Comparison of ENCODE assay signal across 10 mouse cellular contexts in genomic region chr2:29426684-29427083, GRCm38 (mm10).
DNase-seq lines count a peak whose midpoint lies in the region; ATAC-seq lines count a peak whose summit lies in the region.
"Had no signal": no experiment of that assay in that cellular context is flagged by ENCODE, and none has a peak within 500 bp of the region (broad histone marks: within the 10 kb centered on the region; RNA-seq: fewer than 3 reads in every experiment).

No protein-coding gene starts in this region.

- H3K4me2 ChIP-seq in forebrain, embryonic 14.5 days (ENCODE audit: low read length): no peak overlapping the region
- H3K4me2 ChIP-seq: liver, embryonic 12.5 days; neural tube, embryonic 12.5 days had no signal

- no peaks in the 10 kb centered on the region for H3K9me3 ChIP-seq in forebrain, embryonic 14.5 days (replicated peaks; ENCODE audit: control insufficient read depth, low read length)
- H3K9me3 ChIP-seq: liver, embryonic 12.5 days; neural tube, embryonic 12.5 days had no signal

- no peak for ATAC-seq in forebrain, embryonic 14.5 days
- no peak for ATAC-seq in megakaryocyte progenitor cell, adult 5-6 weeks (replicated peaks; ENCODE audit: poor library complexity)
- ATAC-seq: liver, embryonic 12.5 days had no signal

- WGBS in forebrain, embryonic 14.5 days: 74% methylated on average over 3 of the region's 3 CpGs

- H3K9ac ChIP-seq in forebrain, embryonic 14.5 days (ENCODE audit: low read length): no peak overlapping the region
- H3K9ac ChIP-seq: liver, embryonic 12.5 days; neural tube, embryonic 12.5 days had no signal

- H3K36me3 ChIP-seq in forebrain, embryonic 14.5 days (ENCODE audit: control insufficient read depth, insufficient read depth, low read length): no peaks in the 10 kb centered on the region
- H3K36me3 ChIP-seq: liver, embryonic 12.5 days; neural tube, embryonic 12.5 days had no signal

- DNase-seq in ovary, postnatal 14 days (ENCODE audit: low spot score): peak; percentile 13
- DNase-seq in ovary, adult 18-20 months (ENCODE audit: low spot score): no peak
- DNase-seq in cerebellum, adult 11-12 months: peak; percentile 85
- DNase-seq in heart, adult 8-10 months (ENCODE audit: low spot score): peak; percentile 67
- DNase-seq in forebrain, embryonic 14.5 days (ENCODE audit: low spot score): no peak
- DNase-seq in right cerebral cortex, postnatal 14 days: no peak
- DNase-seq: right cerebral cortex, postnatal 4 days had no signal

- H3K27me3 ChIP-seq in forebrain, embryonic 14.5 days (replicated peaks; ENCODE audit: control insufficient read depth, insufficient read depth, low read length): no peaks in the 10 kb centered on the region
- H3K27me3 ChIP-seq: liver, embryonic 12.5 days; neural tube, embryonic 12.5 days had no signal

- H3K4me1 ChIP-seq in forebrain, embryonic 14.5 days (ENCODE audit: control insufficient read depth, insufficient read depth, low read length): peaks cover 12% of the 10 kb centered on the region

- no peak overlapping the region for H3K4me3 ChIP-seq in forebrain, embryonic 14.5 days (ENCODE audit: low read depth, low read length)
- H3K4me3 ChIP-seq: liver, embryonic 12.5 days; neural tube, embryonic 12.5 days had no signal

- H3K27ac ChIP-seq in forebrain, embryonic 14.5 days (ENCODE audit: low read depth, low read length): no peak overlapping the region
- H3K27ac ChIP-seq: liver, embryonic 12.5 days; neural tube, embryonic 12.5 days had no signal

Comparison
In these comparisons a context has a peak if more than half of its experiments do, and no peak if none do; other contexts are left out.
1. DNase-seq: peak in ovary, postnatal 14 days (single experiment), cerebellum, adult 11-12 months (single experiment) and heart, adult 8-10 months (single experiment); none in ovary, adult 18-20 months (single experiment), forebrain, embryonic 14.5 days (single experiment) and right cerebral cortex, postnatal 14 days (single experiment).